Mouse (Mus musculus) forebrain, embryonic 15.5 days (tissue): ENCODE measurements around the gene Pak2. TPM values are rescaled to one million over a fixed set of nuclear protein-coding genes. Genes with fewer than 3 reads are reported as not detected.
"Not testable (repeated sequence)": the region's sequence is repeated elsewhere in the genome, so short reads cannot be mapped to it uniquely, and the experiment has no call there.

Experiments used
- ATAC-seq: fragments of 200-750 bp; cut with Nextera tagmentation; replicated peaks from 2 replicates; pipeline ENCODE4 v1.8.0; 2017; ENCODE audit warnings: mild to moderate bottlenecking, moderate TSS enrichment, moderate library complexity
- H3K27ac ChIP-seq: fragments of 300-500 bp; sonication (generic); replicated peaks from 2 replicates; pipeline ENCODE4 v1.5.1; 2015; ENCODE audit warnings: mild to moderate bottlenecking, inconsistent platforms
- H3K27me3 ChIP-seq: fragments of 300-500 bp; sonication (generic); 2 replicates; pipeline ENCODE4 v1.6.1; 2015; ENCODE audit warnings: inconsistent platforms
- H3K36me3 ChIP-seq: fragments of 300-500 bp; sonication (generic); 2 replicates; pipeline ENCODE4 v1.6.1; 2015; ENCODE audit warnings: mild to moderate bottlenecking, inconsistent platforms
- H3K4me1 ChIP-seq: fragments of 300-500 bp; sonication (generic); 2 replicates; pipeline ENCODE4 v1.6.1; 2015; ENCODE audit warnings: inconsistent platforms
- H3K4me2 ChIP-seq: fragments of 300-500 bp; sonication (generic); replicated peaks from 2 replicates; pipeline ENCODE4 v1.6.1; 2015; ENCODE audit warnings: mild to moderate bottlenecking, inconsistent platforms
- H3K4me3 ChIP-seq: fragments of 300-500 bp; sonication (generic); 2 replicates; pipeline ENCODE4 v1.5.1; 2015; ENCODE audit warnings: mild to moderate bottlenecking, inconsistent platforms
- H3K9ac ChIP-seq: fragments of 300-500 bp; sonication (generic); replicated peaks from 2 replicates; pipeline ENCODE4 v1.6.1; 2015; ENCODE audit warnings: mild to moderate bottlenecking, inconsistent platforms
- H3K9me3 ChIP-seq: fragments of 300-500 bp; sonication (generic); 2 replicates; pipeline ENCODE4 v1.6.1; 2016; ENCODE audit warnings: inconsistent platforms
- WGBS: fragments of 180-500 bp; shearing (Covaris S2); methylation state at CpG from one replicate; pipeline ENCODE4 v1.1.7; 2015; ENCODE audit warnings: mixed read lengths; 5-methylcytosine and 5-hydroxymethylcytosine counted together
- polyA plus RNA-seq: library from polyadenylated mRNA; unstranded; fragments of >200 nt; fragmentation: Nextera tagmentation; extraction: Ambion mirVana; gene quantifications from 2 replicates; pipeline ENCODE4 v1.2.1, GENCODE M21; 2015

Gene Pak2
- polyA plus RNA-seq, 1 experiment from 2014 or later = 46.1 TPM

DNA sequence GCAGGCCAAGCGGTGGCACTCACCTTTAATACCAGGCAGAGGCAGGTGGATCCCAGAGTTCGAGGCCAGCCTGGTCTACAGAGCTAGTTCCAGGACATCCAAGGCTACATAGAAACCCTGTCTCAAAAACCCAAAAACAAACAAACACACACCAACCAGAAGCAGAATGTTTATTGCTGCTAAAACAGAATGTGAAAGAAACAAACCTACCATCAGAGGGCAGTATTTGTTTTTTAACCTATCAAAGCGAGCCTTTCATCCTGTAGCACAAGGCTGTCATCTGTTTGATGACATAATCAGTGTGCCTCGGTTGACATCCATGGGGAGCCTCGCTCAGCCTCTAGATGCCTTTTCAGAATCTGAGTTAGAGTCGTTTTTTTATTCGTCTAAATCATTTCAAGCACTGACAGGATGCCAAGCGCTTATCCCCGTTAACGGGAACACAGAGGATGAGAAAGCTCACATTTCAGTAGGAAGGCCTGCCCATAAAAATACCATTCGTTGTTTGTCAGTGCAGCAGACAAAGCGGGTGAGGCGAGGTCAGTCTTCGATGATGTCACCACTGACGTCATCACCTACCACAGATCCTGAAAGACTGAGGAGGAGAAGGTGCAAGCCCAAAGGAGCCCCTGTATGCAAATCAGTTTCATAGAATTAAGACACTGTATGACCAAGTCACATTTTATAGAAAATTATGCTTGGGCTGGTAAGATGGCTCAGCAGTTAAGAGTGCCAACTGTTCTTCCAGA lies 32.0 kb upstream of the Pak2 start:
- H3K9ac ChIP-seq = no peak overlapping the region
- H3K9me3 ChIP-seq = no peaks in the 10 kb centered on the region
- H3K27me3 ChIP-seq = no peaks in the 10 kb centered on the region
- no peak overlapping the region for H3K27ac ChIP-seq
- H3K36me3 ChIP-seq = peaks cover 23% of the 10 kb centered on the region
- ATAC-seq = no peak
- no peak overlapping the region for H3K4me3 ChIP-seq
- H3K4me2 ChIP-seq = no peak overlapping the region
- H3K4me1 ChIP-seq = no peaks in the 10 kb centered on the region
- WGBS = 68% methylated on average over 15 of the region's 15 CpGs

DNA sequence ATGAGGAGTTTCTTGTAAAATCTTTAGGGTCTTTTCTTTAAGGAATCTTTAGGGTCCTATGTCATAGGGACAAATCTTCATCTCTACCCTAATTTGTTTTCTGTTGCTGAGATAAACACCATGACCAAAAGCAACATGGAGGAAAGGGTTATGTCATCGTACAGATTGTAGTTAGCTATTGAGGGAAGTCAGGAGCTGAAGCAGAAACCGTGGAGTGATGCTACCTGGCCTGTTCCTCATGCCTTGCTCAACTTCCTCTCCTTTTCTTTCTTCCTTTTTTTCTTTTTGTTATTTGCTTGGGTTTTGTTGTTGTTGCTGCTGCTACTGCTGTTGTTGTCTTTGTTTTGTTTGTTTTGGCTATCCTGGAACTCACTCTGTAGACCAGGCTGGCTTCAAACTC lies 29.4 kb upstream of the Pak2 start:
- Histone ChIP-seq H3K36me3 (peaks cover 40% of the 10 kb centered on the region), H3K27me3 (no peaks in the 10 kb centered on the region), H3K9ac (no peak overlapping the region), H3K4me3 (no peak overlapping the region), H3K4me1 (no peaks in the 10 kb centered on the region), H3K4me2 (no peak overlapping the region), H3K27ac (no peak overlapping the region), H3K9me3 (no peaks in the 10 kb centered on the region)
- 97% methylated on average over 2 of the region's 2 CpGs for WGBS
- ATAC-seq = no peak

DNA sequence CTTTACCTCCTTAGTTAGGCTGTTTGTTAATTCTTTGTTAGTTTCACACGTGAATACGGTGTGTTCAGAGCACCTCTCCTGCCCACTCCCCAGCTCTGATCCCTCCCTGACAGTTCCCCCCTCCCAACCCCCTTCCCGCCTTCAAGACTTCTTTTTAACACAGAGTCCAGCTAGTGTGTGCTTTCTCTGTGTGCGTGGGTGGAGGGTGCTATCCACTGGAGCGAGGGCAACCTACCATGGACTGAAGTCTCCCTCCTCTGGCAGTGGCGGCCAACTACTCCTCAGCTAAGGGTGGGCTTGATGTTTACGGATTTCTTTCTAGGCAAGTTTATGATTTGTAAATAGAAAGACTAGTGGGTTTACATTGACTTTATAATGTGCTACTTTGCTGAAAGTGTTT lies 29.0 kb upstream of the Pak2 start:
- WGBS = 85% methylated on average over 7 of the region's 7 CpGs
- Histone ChIP-seq H3K4me1 (no peaks in the 10 kb centered on the region), H3K4me2 (no peak overlapping the region), H3K9me3 (no peaks in the 10 kb centered on the region), H3K4me3 (no peak overlapping the region), H3K36me3 (peaks cover 44% of the 10 kb centered on the region), H3K27me3 (no peaks in the 10 kb centered on the region), H3K9ac (no peak overlapping the region), H3K27ac (no peak overlapping the region)
- no peak for ATAC-seq

DNA sequence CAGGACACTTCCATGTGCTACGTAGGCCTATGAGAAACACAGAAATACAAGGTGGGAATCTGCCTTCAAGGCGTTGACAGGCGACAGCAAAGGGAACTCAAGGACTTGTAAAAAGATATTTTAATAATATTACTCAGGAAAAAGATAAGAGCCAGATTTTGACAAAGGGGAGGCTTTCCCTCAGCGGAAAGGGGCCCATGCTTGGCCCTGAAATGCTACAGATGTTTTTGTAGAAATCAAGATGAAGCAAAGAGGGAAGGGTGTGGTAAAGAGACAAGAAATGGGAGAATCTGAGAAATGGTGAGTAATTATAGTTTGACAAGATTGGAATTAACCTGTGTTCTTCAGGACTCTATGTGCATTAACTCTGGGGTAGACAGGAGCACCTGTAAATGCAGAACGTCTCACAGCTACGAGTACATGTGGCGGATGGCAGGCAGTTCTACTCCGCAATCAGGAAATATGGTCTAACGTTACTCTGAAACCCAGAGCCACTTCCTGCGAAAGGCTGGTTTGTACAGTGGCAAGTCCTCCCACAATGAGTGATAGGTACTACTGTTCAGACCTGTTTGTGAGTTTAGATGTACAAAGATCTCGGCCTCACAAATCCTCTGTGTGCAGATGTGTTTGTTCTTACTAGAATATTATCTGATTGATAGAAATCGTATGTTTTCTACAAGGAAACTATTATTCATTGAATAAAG lies 28.4 kb upstream of the Pak2 start:
- Histone ChIP-seq H3K9me3 (no peaks in the 10 kb centered on the region), H3K36me3 (peaks cover 46% of the 10 kb centered on the region), H3K4me3 (no peak overlapping the region), H3K27me3 (no peaks in the 10 kb centered on the region), H3K4me2 (no peak overlapping the region), H3K4me1 (no peaks in the 10 kb centered on the region), H3K27ac (no peak overlapping the region), H3K9ac (no peak overlapping the region)
- 93% methylated on average over 12 of the region's 12 CpGs for WGBS
- ATAC-seq = no peak

DNA sequence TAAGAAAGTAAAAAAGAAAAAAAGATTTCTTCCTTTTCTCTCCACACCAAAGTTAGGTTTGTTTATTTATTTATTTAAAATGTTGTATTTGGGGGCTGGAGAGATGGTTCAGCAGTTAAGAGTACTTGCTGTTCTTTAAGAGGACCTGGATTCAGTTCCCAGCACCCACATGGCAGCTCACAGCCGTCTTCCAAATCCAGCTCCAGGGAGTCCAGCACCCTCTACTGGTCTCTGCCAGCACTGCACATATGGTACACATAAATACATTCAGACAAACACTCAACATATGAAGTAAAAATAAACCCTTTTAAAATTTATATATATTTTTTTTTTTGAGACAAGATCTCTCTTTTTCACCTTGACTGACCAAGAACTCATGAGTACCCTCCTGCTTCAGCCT lies 26.6 kb upstream of the Pak2 start:
- Histone ChIP-seq H3K9ac (no peak overlapping the region), H3K4me3 (no peak overlapping the region), H3K36me3 (peaks cover 49% of the 10 kb centered on the region), H3K9me3 (no peaks in the 10 kb centered on the region), H3K4me1 (no peaks in the 10 kb centered on the region), H3K27me3 (no peaks in the 10 kb centered on the region), H3K27ac (no peak overlapping the region), H3K4me2 (no peak overlapping the region)
- no peak for ATAC-seq
- WGBS = 92% methylated on average over 1 of the region's 1 CpGs

DNA sequence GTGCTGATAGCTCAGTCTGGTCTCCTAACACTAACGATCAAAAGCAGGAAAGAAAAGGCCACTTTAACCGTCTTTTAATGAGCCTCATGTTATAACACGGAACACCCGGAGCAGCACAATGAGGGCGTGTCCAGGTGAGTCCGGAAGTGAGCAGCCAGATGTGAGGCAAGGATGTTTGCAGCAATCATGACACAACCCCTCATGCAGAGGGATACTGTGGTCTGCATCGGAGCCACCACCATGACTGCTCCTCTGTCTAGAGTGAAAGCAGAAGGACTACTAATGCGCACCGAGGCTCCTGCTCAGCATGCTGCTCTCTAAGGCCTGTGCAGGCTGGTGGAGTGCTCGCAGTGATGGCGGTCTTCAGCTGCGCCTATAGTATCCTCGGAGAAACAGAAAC lies 23.2 kb upstream of the Pak2 start:
- no peaks in the 10 kb centered on the region for H3K9me3 ChIP-seq
- H3K4me1 ChIP-seq = peaks cover 19% of the 10 kb centered on the region
- H3K36me3 ChIP-seq = peaks cover 37% of the 10 kb centered on the region
- H3K4me2 ChIP-seq = no peak overlapping the region
- no peak overlapping the region for H3K4me3 ChIP-seq
- 83% methylated on average over 13 of the region's 13 CpGs for WGBS
- no peak overlapping the region for H3K9ac ChIP-seq
- no peak for ATAC-seq
- H3K27ac ChIP-seq = no peak overlapping the region
- no peaks in the 10 kb centered on the region for H3K27me3 ChIP-seq

DNA sequence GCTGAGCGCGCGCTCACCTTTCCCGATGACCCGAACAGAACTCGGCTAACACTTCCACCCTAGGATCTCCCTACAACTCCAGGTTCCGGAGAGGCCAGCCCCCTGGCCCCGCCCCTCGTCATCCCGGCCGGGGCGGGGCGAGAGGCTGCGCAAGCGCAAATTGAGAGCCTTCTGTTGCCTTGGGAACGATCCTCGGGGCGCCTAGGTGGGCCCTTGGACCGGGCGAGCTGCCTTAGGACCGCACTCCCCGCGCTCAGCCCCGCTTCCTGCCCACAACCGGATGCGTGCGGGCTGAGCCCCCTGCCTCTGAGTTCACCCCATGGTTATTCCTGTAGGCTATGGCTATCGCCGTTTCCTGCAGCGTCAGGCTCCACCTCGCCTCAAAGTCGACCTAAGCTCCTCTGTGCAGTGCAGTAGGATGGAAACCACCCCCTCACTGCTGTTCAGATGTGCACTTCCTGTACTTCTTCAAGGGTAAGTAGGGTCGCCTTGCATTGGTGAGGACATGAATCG lies 20.6 kb upstream of the Pak2 start, which contains the start of the genes Pigx and Cep19:
Pigx (minus strand) TSS at position 103 of the 513 bp plus-strand sequence.
Cep19 (plus strand) TSS at position 163 of the 513 bp plus-strand sequence.
- Histone ChIP-seq H3K4me1 (peaks cover 19% of the 10 kb centered on the region), H3K36me3 (peaks cover 27% of the 10 kb centered on the region), H3K9ac (peak within 1 kb of the TSS; percentile 95), H3K27ac (peak within 1 kb of the TSS; percentile 77), H3K9me3 (no peaks in the 10 kb centered on the region), H3K4me3 (peak within 1 kb of the TSS; percentile 96), H3K4me2 (peak within 1 kb of the TSS; percentile 56), H3K27me3 (no peaks in the 10 kb centered on the region)
- 0% methylated on average over 34 of the region's 34 CpGs for WGBS
- ATAC-seq = peak; percentile 97

GRCm38 (mm10) chr16:32098897-32099637 lies 19.9 kb upstream of the Pak2 start:
- no peaks in the 10 kb centered on the region for H3K27me3 ChIP-seq
- H3K9ac ChIP-seq = peak overlapping the region; percentile 95
- WGBS = under 1% methylated on average over 39 of the region's 39 CpGs
- ATAC-seq = peak; percentile 77
- peaks cover 19% of the 10 kb centered on the region for H3K4me1 ChIP-seq
- peak overlapping the region; percentile 96 for H3K4me3 ChIP-seq
- peaks cover 26% of the 10 kb centered on the region for H3K36me3 ChIP-seq
- H3K27ac ChIP-seq = peak overlapping the region; percentile 77
- H3K4me2 ChIP-seq = peak overlapping the region; percentile 56
- no peaks in the 10 kb centered on the region for H3K9me3 ChIP-seq

DNA sequence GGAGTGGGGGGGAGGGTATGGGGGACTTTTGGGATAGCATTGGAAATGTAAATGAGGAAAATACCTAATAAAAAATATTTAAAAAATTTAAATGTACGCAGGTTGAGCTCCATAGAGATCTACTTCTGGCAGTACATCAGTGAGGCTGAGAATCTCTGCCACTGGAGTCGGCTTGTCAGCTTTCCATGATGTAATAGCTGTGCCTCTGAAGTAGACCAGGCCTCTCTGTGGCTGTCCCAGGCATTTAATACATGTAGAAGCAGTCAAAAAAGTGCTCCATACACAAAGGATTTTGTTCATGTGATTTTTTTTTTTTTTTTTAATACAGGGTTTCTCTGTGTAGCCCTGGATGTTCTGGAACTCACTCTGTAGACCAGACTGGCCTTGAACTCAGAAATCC lies 18.6 kb upstream of the Pak2 start:
- H3K27me3 ChIP-seq, H3K4me2 ChIP-seq: not testable (repeated sequence)

DNA sequence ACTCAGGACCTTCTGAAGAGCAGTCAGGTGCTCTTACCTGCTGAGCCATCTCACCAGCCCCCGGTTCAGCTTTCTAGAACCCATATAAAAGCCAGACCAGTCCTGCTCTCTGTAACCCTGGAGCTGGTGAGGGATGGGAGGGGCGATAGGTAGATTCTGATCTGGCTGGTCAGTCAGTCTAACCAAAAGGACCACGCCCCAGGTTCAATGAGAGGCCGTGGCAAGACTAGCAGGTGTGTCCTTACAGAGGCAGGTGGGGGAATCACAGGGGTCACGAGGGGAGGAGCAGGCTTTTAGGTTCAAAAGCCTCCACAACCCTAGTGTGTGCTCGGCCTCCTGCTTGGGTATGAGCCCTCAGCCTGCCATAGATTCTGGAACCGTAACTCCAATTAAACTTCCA lies 12.3 kb upstream of the Pak2 start:
- Histone ChIP-seq H3K36me3 (peaks cover 66% of the 10 kb centered on the region), H3K4me3 (no peak overlapping the region), H3K9ac (no peak overlapping the region), H3K27me3 (no peaks in the 10 kb centered on the region), H3K4me2 (no peak overlapping the region), H3K27ac (no peak overlapping the region), H3K4me1 (no peaks in the 10 kb centered on the region), H3K9me3 (no peaks in the 10 kb centered on the region)
- 96% methylated on average over 7 of the region's 7 CpGs for WGBS
- ATAC-seq = no peak

More for the DNA sequence above, 18.6 kb upstream of the Pak2 start:
- not testable (repeated sequence) for H3K4me3 ChIP-seq, H3K9me3 ChIP-seq, H3K27ac ChIP-seq, ATAC-seq, H3K9ac ChIP-seq
- H3K36me3 ChIP-seq = peaks cover 16% of the 10 kb centered on the region
- peaks cover 19% of the 10 kb centered on the region for H3K4me1 ChIP-seq
- 83% methylated on average over 2 of the region's 2 CpGs for WGBS

DNA sequence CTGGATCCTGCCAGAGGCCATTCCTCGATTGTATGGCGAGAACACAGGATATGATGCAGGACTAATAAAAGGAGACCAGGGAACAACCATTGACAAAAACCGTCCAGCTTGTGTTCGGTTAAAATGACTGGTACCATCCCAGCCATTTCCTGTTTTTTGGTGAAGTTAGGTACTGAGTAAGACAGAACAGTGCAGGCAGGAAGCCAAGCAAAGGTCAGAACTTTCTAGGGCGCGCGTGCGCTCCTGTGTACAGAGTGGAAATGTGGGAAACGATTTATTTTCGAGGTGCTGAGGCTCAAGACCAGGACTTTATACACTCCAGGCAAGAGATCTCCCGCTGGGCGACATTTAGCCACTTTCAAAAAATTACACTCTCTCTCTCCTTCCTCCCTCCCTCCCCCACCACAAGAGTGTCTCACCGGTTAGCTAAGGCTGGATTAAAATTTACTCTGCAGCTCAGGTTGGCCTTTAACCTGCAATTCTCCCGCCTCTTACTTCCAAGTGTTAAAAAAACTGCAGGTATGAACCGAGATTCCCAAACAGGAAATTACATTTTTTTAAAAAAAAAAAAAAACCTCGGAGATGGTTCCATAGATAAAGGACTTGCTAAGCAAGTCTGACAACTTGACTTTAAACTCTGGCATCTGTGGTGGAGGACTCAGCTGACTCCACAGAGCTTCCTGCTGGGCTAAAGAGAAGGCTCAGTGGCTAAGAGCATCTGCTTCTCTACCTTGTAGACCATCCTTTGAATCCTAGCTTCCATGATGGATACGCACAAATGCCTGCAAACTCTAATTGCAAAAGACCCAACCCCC lies 8.7 kb upstream of the Pak2 start:
- H3K4me3 ChIP-seq = no peak overlapping the region
- H3K4me2 ChIP-seq = no peak overlapping the region
- no peaks in the 10 kb centered on the region for H3K4me1 ChIP-seq
- peaks cover 81% of the 10 kb centered on the region for H3K36me3 ChIP-seq
- H3K27me3 ChIP-seq = no peaks in the 10 kb centered on the region
- 90% methylated on average over 17 of the region's 17 CpGs for WGBS
- no peak overlapping the region for H3K27ac ChIP-seq
- H3K9me3 ChIP-seq = no peaks in the 10 kb centered on the region
- no peak for ATAC-seq
- no peak overlapping the region for H3K9ac ChIP-seq
